Mouse (Mus musculus): ENCODE data around the gene Cntn3.

GRCm38 (mm10) chr6:102388590-102388989, 184.3 kb downstream of the Cntn3 start:
- TF ChIP-seq POLR2A (IDR thresholded peaks at IDR 0.05; ENCODE audit: low read depth, low read length) (no peak), CTCF (conservative IDR thresholded peaks at IDR 0.05; ENCODE audit: insufficient read depth, insufficient read length, low read depth, low read length) (no peak)

All from kidney, adult 2 months (tissue).